Mouse (Mus musculus): ENCODE results near the gene Nsmce3. TPM values are rescaled to one million over a fixed set of nuclear protein-coding genes. Genes with fewer than 3 reads are reported as not detected.
A peak's percentile ranks its signal among the peaks of the same experiment; 100 is the strongest.

The Nsmce3 gene
- polyA plus RNA-seq, 1 experiment = 2.7 TPM

GRCm38 (mm10) chr7:64884187-64884862, 11.5 kb upstream of the Nsmce3 start:
- no peak for DNase-seq (ENCODE audit: low read depth in 1 of 2, low spot score in 2 of 2)
- H3K4me3 ChIP-seq (ENCODE audit: extremely low read depth, insufficient read depth, insufficient read length) = no peak overlapping the region
- TF ChIP-seq POLR2A (IDR thresholded peaks at IDR 0.05; ENCODE audit: low read depth, low read length) = no peak
- no peak for TF ChIP-seq CTCF (IDR thresholded peaks at IDR 0.05; ENCODE audit: extremely low read depth, insufficient read depth, insufficient read length, insufficient replicate concordance)
- no peaks in the 10 kb centered on the region for H3K36me3 ChIP-seq (ENCODE audit: control insufficient read depth, insufficient read depth, low read length)
- no peaks in the 10 kb centered on the region for H3K27me3 ChIP-seq (ENCODE audit: control insufficient read depth, insufficient read depth, low read length)
- H3K27ac ChIP-seq (ENCODE audit: insufficient read depth, low read length) = no peak overlapping the region
- WGBS = 80% methylated on average over 11 of the region's 11 CpGs
- no peaks in the 10 kb centered on the region for H3K4me1 ChIP-seq (ENCODE audit: control insufficient read depth, insufficient read depth, insufficient read length)

GRCm38 (mm10) chr7:64882243-64882642, 9.4 kb upstream of the Nsmce3 start:
- Histone ChIP-seq H3K27ac (ENCODE audit: insufficient read depth, low read length) (no peak overlapping the region), H3K27me3 (ENCODE audit: control insufficient read depth, insufficient read depth, low read length) (no peaks in the 10 kb centered on the region), H3K4me3 (ENCODE audit: extremely low read depth, insufficient read depth, insufficient read length) (no peak overlapping the region), H3K36me3 (ENCODE audit: control insufficient read depth, insufficient read depth, low read length) (no peaks in the 10 kb centered on the region), H3K4me1 (ENCODE audit: control insufficient read depth, insufficient read depth, insufficient read length) (no peaks in the 10 kb centered on the region)
- DNase-seq (ENCODE audit: low read depth in 1 of 2, low spot score in 2 of 2) = no peak
- TF ChIP-seq CTCF (IDR thresholded peaks at IDR 0.05; ENCODE audit: extremely low read depth, insufficient read depth, insufficient read length, insufficient replicate concordance) (no peak), POLR2A (IDR thresholded peaks at IDR 0.05; ENCODE audit: low read depth, low read length) (no peak)
- WGBS = 81% methylated on average over 6 of the region's 6 CpGs

- H3K27me3 ChIP-seq (ENCODE audit: control insufficient read depth, insufficient read depth, low read length) = no peaks in the 10 kb centered on the region
- H3K27ac ChIP-seq (ENCODE audit: insufficient read depth, low read length) = no peak overlapping the region
- no peaks in the 10 kb centered on the region for H3K4me1 ChIP-seq (ENCODE audit: control insufficient read depth, insufficient read depth, insufficient read length)
- no peak for DNase-seq (ENCODE audit: low read depth in 1 of 2, low spot score in 2 of 2)
- no peaks in the 10 kb centered on the region for H3K36me3 ChIP-seq (ENCODE audit: control insufficient read depth, insufficient read depth, low read length)
- TF ChIP-seq CTCF (IDR thresholded peaks at IDR 0.05; ENCODE audit: extremely low read depth, insufficient read depth, insufficient read length, insufficient replicate concordance) (no peak), POLR2A (IDR thresholded peaks at IDR 0.05; ENCODE audit: low read depth, low read length) (no peak)
- WGBS = 9% methylated on average over 7 of the region's 7 CpGs
- H3K4me3 ChIP-seq (ENCODE audit: extremely low read depth, insufficient read depth, insufficient read length) = no peak overlapping the region
Measured at GRCm38 (mm10) chr7:64881387-64881786, 8.6 kb upstream of the Nsmce3 start.

GRCm38 (mm10) chr7:64880415-64880814, 7.6 kb upstream of the Nsmce3 start:
- no peaks in the 10 kb centered on the region for H3K27me3 ChIP-seq (ENCODE audit: control insufficient read depth, insufficient read depth, low read length)
- H3K4me3 ChIP-seq (ENCODE audit: extremely low read depth, insufficient read depth, insufficient read length) = no peak overlapping the region
- H3K27ac ChIP-seq (ENCODE audit: insufficient read depth, low read length) = no peak overlapping the region
- TF ChIP-seq POLR2A (IDR thresholded peaks at IDR 0.05; ENCODE audit: low read depth, low read length) (no peak), CTCF (IDR thresholded peaks at IDR 0.05; ENCODE audit: extremely low read depth, insufficient read depth, insufficient read length, insufficient replicate concordance) (no peak)
- WGBS = 91% methylated on average over 5 of the region's 5 CpGs
- no peak for DNase-seq (ENCODE audit: low read depth in 1 of 2, low spot score in 2 of 2)
- no peaks in the 10 kb centered on the region for H3K36me3 ChIP-seq (ENCODE audit: control insufficient read depth, insufficient read depth, low read length)
- no peaks in the 10 kb centered on the region for H3K4me1 ChIP-seq (ENCODE audit: control insufficient read depth, insufficient read depth, insufficient read length)

GRCm38 (mm10) chr7:64874941-64875340, 2.1 kb upstream of the Nsmce3 start:
- Histone ChIP-seq H3K36me3 (ENCODE audit: control insufficient read depth, insufficient read depth, low read length) (no peaks in the 10 kb centered on the region), H3K27me3 (ENCODE audit: control insufficient read depth, insufficient read depth, low read length) (no peaks in the 10 kb centered on the region), H3K4me1 (ENCODE audit: control insufficient read depth, insufficient read depth, insufficient read length) (peaks cover 5% of the 10 kb centered on the region; the same call in 1 of the 2 replicates), H3K27ac (ENCODE audit: insufficient read depth, low read length) (no peak overlapping the region), H3K4me3 (ENCODE audit: extremely low read depth, insufficient read depth, insufficient read length) (no peak overlapping the region)
- no peak for DNase-seq (ENCODE audit: low read depth in 1 of 2, low spot score in 2 of 2)
- TF ChIP-seq CTCF (IDR thresholded peaks at IDR 0.05; ENCODE audit: extremely low read depth, insufficient read depth, insufficient read length, insufficient replicate concordance) (no peak), POLR2A (IDR thresholded peaks at IDR 0.05; ENCODE audit: low read depth, low read length) (no peak)
- 88% methylated on average over 4 of the region's 4 CpGs for WGBS

DNA sequence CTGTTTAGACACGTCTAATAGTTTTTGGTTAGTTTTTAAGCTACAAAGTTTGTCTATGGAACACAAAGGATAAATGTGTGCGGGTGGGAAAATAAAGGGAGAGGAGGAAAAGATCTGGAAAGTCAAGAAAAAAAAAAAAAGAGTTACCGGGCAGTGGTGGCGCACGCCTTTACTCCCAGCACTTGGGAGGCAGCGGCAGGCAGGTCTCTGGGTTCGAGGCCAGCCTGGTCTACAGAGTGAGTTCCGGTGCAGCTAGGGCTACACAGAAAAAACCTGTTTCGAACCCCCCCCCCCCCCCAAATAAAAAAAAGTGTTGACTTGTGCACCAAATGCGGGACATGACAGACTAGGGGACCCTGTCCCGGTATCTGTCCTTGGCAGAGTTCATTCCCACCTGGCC, 469 bp upstream of the Nsmce3 start:
- H3K27me3 ChIP-seq (ENCODE audit: control insufficient read depth, insufficient read depth, low read length) = no peaks in the 10 kb centered on the region
- no peak overlapping the region for H3K27ac ChIP-seq (ENCODE audit: insufficient read depth, low read length)
- H3K4me3 ChIP-seq (ENCODE audit: extremely low read depth, insufficient read depth, insufficient read length) = peak overlapping the region; percentile 21
- TF ChIP-seq CTCF (IDR thresholded peaks at IDR 0.05; ENCODE audit: extremely low read depth, insufficient read depth, insufficient read length, insufficient replicate concordance) (no peak), POLR2A (IDR thresholded peaks at IDR 0.05; ENCODE audit: low read depth, low read length) (no peak)
- WGBS = 50% methylated on average over 11 of the region's 11 CpGs
- DNase-seq (ENCODE audit: low read depth in 1 of 2, low spot score in 2 of 2) = no peak
- H3K4me1 ChIP-seq (ENCODE audit: control insufficient read depth, insufficient read depth, insufficient read length) = peaks cover 5% of the 10 kb centered on the region; the same call in 1 of the 2 replicates
- no peaks in the 10 kb centered on the region for H3K36me3 ChIP-seq (ENCODE audit: control insufficient read depth, insufficient read depth, low read length)
